Mouse (Mus musculus) embryo, embryonic 10 days (tissue): ENCODE measurements around the gene Gemin5.

Experiments
- DNase-seq: peaks from one replicate; pipeline ENCODE4 v3.0.0-alpha.2; 2015; ENCODE audit warnings: low spot score

Gemin5 gene

DNA sequence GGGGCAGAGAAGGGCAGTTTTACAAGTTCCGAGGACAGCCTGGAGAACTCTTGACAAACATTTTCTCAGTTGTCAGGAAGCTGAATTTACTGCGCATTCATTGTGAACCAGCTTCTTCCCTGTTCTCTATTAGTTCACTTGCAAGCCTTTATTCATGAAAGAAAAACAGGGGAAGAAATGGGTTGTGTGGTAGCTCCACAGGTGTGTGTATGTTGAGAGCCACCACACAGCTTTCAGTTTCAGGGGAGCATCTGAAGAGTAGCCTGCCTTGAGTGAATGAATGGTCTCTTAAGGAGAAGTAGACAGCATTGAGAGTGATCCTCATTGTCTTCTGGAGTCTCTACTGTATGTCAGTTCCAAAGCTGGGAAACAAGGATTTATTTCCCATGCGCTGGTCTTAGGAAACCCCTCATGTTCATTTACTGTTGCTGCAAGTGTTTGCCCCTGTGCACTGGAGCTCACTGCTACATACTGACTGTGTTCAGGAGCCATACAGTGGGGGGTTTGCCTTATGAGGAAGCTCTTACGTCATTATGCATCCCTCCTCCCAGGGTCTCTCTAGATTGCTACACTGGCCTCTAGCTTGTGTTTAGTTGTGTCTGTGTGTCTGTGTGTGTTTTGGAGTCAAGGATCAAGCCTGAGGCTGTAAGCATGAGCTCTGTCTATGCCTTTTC, 60.5 kb downstream of the Gemin5 start:
- no peak for DNase-seq

DNA sequence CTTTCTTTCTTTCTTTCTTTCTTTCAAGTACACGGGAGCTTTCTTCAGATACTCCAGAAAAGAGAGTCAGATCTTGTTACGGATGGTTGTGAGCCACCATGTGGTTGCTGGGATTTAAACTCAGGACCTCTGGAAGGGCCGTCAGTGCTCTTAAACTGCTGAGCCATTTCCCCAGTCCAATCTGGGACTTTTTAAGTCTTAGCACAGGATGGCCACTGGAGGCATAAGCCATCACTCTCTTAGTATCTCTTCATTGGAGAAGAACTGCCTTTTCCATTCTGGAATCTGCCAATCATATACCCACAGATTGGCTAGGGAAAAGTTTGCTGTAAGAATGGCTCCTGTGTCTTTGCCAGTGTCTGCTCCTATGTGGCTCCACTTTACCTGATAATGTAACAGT, 61.3 kb downstream of the Gemin5 start:
- DNase-seq: no peak

DNA sequence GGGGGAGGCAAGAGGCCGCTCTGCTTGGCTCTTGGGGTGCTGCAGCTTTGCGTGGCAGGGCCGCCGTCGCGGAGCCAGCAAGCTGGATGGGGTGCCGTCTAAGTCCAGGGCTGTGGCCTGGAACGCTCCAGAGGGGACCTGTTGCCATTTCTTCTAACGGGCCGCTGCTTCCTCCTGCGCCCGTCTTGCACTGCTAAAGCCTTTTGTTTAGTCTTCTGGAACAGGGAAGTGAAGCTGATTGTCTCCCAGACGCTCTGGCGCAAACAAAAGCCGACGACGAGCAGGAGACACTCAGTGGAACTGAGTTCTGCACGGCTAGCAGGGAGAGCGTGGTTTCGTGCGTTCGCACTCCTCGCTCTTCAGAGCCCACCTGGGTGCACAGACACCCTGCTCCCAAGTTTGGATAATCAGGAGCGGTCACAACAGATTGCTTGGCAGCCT, 64.0 kb downstream of the Gemin5 start:
- DNase-seq: peak; percentile 54

DNA sequence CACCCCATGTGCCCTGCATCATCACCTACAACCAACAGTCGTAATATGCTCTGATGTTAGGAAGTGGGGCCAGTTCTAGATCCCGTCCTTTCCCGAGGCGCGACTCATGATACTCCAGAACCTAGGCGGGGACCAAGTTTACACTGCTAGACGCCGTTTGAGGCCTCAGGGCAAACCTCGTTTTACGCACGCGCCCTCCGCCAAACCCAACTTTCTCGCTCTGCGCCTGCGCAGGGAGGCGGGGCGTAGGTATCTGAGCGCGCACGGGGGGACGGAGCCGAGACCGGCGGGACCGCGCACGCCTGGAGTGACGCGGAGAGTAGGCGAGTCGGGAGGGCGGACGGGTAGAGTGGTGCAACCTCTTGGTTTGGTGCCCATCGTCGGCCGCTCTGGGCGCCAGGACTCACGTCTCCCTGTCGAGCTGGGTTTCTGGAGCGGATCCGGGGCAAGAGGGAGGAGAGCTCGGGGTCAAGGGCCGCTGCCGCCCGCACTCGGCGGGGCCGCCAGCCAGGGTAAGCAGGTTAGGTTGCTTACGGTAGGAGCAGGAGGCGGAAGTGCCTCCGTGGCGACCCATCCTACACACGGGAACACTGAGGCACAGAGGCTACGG, 64.5 kb downstream of the Gemin5 start, which contains the start of gene Cnot8:
TSS of gene Cnot8 (plus strand) at position 457 of the 610 bp plus-strand sequence.
- DNase-seq: peak; percentile 100

DNA sequence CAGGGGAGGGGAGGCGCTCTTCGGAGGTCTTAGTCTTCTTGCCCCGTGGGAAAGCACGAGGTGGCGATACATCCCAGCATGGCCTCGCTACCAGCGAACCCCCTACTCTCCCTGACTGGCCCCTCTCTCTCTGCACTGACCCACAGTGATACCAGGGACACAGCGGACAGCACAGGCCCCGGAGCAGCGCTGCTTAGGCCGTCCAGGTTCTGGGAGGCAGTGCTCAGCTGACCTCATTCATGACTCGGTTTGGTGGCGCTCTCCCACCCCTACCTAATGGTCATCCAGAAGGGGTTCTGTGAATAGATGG, 65.0 kb downstream of the Gemin5 start:
- DNase-seq: peak; percentile 9

DNA sequence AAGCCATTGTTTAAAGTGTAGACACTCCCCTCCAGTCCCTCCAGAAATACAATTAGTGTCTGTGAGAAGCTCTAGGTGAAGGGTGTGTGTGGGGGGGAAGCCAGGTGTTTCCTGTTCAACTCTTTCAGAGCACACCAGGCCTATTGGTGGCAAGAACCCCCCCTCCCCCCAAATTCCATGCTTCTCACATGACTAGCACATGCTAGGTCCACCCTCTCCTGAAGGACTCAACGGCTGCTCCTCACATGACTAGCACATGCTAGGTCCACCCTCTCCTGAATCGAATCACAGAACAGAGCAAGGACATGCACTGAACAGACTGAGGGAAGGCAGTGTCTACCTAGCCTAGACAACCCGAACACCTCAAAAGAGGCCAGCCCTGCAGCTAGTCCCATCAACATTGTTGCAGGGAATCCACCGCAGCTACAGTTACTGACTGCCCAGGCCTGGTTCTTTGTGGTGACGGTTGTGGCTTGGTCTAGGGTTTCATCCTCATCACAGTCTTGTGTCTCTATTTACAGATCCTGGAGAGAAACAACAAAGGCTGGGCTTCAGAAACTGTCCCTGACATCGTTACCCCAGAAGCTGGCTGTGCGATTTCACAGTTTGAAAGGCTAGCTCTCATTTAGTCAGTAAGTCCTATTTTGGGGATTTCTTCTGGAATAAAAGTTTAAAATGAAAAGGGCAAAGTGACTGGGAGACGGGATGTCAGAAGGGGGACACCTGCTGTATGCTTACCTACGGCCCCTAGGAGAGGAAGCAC, 65.6 kb downstream of the Gemin5 start:
- DNase-seq: no peak

DNA sequence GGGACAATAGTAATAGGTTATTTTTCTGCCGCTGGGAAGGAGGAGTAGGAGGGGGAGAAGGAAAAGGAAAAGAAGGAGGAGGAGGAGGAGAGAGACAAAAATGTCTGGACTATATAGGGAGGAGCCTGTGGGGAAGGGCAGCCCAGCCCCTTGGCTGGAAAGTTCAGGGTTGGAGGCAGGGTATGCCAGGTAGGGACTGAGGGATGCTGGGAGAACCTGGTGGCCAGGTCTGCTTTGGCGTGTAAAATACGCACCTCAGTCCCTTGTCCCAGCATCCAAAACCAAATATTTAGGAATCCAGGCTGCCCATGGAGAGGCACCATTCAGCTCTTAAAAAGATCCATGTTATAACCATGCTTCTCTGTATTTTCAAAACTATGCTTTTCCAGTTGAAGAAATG, 66.2 kb downstream of the Gemin5 start:
- DNase-seq: no peak

DNA sequence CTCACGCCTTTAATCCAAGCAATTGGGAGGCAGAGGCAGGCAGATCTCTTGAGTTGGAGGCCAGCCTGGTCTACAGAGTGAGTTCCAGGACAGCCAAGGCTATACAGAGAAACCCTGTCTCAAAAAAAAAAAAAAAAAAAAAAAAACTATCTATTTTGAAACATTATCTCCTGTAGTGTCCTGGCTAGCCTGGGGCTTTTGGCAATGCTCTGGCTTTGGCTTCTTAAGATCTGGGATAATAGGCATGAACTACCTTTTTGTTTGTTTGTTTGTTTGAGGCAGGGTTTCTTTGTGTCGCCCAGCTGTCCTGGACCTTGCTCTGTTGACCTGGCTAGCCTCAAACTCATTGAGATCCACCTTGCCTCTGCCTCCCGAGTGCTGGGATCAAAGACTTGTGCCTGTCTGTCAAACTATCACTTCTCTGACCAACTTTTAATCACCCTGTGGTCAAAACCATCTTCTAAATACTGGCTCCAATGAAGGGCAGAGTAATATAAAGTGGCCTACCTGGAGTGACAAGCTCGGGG, 67.1 kb downstream of the Gemin5 start:
- DNase-seq: no peak

DNA sequence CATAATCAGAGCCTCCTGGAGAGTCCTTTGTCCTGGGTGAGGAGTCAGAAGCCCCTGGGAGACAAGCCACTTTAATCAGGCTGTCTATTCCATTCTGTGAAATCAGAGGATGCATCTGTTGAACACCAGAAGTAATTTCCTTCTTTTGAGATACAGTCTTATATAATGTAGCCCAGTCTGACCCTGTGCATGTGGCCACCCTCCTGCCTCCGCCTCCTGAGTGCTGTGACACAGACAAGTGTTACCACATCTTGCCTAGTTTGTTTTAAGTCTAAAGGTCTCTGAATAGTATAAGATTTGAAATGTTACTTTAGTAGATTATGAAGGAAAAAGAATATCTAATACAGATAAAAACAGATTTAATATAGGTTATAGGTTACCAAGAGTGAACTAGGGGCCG, 68.3 kb downstream of the Gemin5 start:
- no peak for DNase-seq

DNA sequence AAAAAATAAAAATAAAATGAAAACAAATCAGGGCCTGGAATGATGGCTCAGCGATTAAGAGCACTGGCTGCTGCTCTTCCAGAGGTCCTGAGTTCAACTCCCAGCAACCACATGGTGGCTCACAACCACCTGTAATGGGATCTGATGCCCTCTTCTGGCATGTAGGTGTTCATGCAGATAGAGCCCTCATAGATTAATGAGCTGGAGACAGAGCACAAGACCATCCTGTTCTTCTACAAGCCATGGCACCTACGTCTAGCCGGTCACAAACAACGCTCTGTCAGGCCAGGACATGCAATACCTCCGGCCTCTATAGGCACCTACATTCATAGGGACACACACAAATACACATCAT, 70.0 kb downstream of the Gemin5 start:
- peak; percentile 16 for DNase-seq

DNA sequence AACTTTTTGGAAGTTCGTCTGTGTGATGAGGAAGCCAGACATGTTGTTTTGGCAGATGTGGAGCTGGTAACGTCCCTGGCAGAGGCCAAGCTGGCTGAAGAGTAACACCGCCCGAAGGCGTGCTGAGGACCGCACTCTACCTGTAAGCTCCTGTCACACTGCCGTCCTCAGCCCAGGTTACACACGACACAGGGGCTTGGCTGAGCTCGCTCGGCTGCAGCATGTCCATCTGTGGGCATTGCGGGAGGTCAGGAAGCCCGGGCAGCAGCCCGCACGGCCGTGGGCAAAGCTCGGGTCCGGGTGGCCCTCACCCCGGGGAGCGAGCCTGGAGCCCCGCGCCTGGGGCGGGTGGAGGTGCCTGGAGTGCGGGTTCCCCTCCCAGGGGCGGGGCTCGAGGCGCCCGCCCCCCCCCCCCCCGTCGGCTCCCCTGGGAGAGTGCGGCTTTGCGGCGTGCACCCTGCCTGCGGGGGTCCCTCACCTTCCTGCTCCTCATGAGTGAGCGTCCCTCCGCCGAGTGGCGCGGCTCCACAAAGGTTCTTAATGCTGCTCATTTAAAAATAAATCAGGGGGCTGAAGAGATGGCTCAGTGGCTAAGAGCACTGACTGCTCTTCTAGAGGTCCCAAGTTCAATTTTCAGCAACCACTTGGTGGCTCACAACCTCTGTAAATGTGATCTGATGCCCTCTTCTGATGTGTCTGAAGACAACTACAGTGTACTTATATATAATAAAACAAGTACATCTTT, 70.5 kb downstream of the Gemin5 start:
- peak; percentile 12 for DNase-seq

DNA sequence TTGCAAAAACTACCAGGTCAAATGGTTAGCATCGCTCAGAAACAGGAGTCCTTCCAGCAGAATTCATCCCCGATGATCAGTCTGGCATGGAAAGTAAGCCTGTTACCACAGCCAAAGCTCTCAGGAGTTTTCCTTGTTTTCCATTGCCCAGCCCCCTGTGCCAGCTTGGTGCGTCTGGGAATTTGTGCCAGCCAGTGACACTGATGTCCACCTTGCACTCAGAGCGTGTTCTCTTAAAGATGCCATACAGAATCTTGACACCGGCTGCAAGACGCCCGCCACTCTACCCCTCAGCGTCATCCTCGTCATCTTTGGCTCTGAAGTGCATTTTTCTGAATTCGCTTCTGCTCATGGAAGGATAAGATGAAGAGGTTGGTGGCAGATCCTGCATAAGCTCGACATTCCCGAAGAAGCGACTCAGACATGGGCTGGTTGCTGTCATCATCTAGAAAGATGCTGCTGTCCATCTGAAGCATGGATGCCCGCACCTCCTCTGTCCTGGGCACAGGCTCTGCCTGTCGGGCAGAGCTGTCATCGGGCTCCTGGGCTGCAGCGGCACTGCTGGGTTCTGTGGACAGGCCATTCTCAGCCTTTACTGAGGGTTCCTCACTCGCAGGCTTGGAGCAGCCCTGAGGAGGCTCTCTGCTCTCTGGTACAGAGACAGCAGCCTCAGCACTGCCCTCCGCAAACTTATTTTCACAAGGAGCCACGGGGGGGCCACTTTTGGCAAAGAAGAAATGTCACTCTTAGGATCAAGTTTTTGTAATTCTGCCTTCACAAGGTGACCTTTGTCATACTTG, 71.3 kb downstream of the Gemin5 start:
- DNase-seq: no peak

DNA sequence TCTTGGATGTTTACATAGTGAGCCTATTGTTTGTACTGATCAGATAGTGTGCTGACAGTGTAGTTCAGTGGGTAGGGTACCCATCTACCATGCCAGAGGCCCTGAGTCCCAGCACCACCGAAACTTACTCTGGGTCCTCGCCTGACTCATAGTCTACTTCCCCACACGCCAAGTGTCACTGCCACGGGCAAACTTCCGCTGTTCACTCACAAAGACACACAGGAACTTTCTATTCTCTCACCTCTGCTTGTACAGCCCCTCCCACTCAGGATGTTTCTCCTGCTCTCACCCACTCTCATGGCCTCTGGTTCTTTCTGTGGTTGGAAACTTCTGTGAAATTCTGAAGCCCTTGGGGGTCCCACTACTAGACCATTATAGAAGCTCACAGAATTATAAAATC, 72.2 kb downstream of the Gemin5 start:
- DNase-seq: no peak

DNA sequence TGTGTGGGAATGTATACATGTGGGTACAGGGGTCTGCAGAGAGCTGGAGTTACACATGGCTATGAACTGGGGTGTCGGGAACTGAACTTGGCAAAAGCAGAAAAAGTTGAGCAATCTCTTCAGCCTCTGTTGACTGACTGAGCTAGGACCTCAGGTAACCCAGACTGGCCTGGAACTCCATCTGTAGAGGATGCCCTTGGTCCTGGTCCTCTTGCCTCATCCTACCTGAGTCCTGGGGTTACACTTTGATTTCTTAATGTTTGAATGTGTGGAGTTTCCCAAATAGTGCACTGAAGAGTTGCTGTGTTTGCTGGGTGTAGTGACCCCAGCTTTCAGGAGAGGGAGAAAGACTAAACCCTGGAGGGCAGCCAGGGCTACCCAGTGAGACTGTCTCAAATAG, 72.8 kb downstream of the Gemin5 start:
- DNase-seq: no peak

DNA sequence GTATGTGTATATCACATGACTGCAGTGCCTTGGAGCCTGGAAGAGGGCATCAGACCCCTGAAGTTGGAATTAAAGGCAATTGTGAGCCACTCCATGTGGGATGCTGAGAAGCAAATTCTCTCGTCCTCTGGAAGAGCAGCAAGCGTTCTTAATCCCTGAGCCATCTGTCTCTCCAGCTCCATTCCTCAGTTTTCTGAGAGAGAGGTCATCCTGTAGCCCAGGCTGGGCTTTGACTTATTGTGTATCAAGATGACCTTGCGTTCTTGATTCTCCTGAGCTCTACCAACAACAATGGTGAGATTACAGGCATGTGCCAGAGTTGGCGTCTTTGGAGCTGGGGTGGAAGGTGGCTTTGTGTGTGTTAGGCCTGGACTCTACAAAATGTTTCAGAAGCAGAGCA, 73.6 kb downstream of the Gemin5 start:
- no peak for DNase-seq

DNA sequence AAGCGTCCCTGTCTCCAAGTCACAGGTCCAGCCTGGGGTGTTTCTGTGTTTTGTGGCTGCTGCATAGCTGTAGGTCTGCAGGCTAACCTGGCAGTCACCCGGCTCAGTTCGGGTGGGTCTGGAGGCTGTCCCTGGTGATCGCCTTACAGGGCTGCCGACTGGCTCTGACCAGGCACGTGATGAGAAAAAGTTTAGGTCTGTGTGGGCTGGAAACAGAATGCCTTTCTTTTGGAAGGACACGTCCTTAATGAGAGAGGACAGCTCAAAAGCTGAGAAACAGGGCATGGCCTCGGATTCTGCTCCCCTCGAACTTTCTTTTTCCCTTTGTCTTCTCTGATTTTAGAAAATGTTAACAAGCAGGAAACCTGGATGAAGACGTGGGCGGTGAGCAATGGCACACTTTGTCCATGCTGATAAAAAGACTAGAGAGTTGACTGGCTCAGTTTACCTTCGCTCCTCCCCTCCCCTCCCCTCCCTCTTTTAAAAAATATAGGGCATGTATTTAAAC, 75.3 kb downstream of the Gemin5 start, which contains the start of gene Gm12248:
TSS of gene Gm12248 (minus strand) at position 114 of the 508 bp plus-strand sequence.
- DNase-seq: peak; percentile 69

DNA sequence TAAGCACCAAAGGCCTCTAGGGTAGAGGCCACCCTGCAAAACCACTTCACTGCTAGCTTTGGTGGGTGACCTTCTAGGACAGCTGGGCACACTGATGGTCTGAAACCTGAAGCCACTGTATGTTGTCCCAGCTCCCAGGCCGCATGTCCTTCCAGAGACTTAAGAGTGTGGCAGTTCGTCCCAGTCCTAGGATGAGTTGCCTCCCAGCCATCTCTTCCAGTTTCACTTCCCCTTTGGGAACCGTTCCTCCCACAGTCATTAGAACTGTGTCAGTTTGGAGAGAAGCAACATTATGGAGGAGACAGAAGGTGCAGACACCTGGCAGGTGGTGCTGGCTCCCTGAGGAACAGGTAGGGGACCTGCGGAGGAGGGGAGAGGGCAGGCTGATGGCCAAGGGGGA, 75.8 kb downstream of the Gemin5 start:
- DNase-seq: no peak

DNA sequence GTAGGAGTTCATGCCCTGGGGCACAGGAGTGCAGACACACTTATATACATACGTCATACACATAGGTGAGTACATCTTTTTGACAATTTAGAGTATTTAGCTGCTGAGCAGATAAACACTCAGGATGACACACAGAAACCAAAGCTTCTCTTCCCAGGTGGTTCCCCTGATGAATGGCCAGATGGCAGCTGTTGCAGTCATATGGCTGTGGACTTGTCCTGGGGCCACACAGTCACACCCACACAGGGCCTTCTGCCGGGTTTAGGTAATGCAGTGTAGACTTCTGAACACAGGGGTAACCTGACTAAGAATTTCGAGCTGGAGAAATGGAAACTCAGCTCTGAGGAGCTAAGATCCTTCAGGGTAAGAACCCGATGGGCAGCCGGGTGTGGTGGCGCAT, 86.6 kb downstream of the Gemin5 start:
- no peak for DNase-seq

DNA sequence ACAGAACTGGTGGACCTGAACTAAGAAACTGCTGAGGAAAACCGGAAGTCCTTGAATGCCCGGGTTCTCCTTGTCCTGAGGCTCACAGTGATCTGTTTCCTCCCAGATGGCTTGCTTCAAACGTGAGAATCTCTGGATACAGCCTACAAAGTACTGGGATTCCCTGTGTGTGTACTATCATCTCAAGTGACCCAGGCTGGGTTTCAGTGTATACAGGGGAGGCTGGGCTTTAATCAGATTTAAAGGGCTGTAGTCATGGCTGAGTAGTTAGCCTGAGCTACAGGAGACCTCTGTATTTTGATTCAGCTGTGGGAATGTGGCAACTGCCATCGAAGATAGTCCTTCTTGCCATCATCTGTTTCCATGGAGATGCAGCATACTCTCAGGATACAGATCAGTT, 91.1 kb downstream of the Gemin5 start:
- DNase-seq: no peak

DNA sequence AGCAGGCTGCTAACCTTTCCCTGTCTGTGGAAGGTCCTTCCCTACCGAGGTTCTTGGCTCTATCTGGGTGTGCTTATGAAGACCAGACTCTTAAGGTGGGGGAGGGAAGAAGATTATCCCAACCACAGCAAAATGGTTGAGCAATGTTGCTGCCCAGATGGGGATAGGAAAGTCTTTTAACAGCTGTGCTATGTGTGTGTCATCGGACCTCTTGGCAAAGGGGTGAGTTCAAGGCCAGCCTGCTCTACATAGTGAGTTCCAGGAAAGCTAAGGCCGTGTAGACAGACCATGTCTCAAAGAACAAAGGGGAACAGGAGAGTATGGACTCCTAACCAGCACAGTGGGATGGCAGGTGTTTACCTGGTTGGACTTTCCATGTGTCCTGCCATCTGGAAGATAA, 95.4 kb downstream of the Gemin5 start:
- no peak for DNase-seq
